Mouse (Mus musculus): ENCODE data around the gene Zfp385a.
A peak's percentile ranks its signal among the peaks of the same experiment; 100 is the strongest.

DNA sequence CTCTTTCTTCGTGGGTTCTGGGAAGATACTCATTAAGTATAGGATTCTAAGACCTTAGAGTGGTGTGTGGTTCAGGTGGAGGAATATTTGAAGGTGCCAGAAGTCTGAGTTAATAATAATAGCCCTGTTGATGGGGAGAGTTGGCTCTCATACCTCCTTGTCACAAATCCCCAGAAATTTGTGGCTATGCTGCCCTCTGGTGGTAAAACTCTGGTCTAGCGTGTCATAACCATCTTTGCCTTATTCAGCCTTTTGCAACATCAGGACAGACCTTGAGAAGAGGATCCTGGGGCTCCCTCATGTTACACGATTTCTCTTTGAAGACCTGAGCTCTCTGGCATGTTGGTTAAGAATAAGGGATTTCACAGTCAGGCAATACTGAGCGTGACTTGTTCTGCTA lies 2.5 kb upstream of the Zfp385a start:
- TF ChIP-seq POLR2A (IDR thresholded peaks at IDR 0.05; ENCODE audit: low read depth, low read length) (no peak), CTCF (conservative IDR thresholded peaks at IDR 0.05 in 1 of 2, IDR thresholded peaks at IDR 0.05 in 1 of 2; ENCODE audit: low read depth in 2 of 2, low read length in 2 of 2) (peak; percentile 95), MAX (IDR thresholded peaks at IDR 0.05; ENCODE audit: low read length) (no peak)

All from CH12.LX (cell line).